Mouse (Mus musculus): ENCODE data around the gene Tln1.
"Not testable (repeated sequence)": the region's sequence is repeated elsewhere in the genome, so short reads cannot be mapped to it uniquely, and the experiment has no call there.

- not testable (repeated sequence) for TF ChIP-seq CTCF, EP300 (IDR thresholded peaks at IDR 0.05; ENCODE audit: low read depth)
Observed at GRCm38 (mm10) chr4:43596597-43596996, 34.1 kb upstream of the Tln1 start.

Data from heart, postnatal 0 days (tissue).